Mouse (Mus musculus) CD8-positive naive resting alpha-beta T cell, adult 57 days (primary cell): Measurements from ENCODE around the gene Stpg1. TPM values are rescaled to one million over a fixed set of nuclear protein-coding genes. Genes with fewer than 3 reads are reported as not detected.

Source experiments
- total RNA-seq: library from RNA; stranded (reverse); gene quantifications from one replicate; pipeline ENCODE4 v1.2.4, GENCODE M21; 2023

Stpg1 gene
- total RNA-seq = not detected

DNA sequence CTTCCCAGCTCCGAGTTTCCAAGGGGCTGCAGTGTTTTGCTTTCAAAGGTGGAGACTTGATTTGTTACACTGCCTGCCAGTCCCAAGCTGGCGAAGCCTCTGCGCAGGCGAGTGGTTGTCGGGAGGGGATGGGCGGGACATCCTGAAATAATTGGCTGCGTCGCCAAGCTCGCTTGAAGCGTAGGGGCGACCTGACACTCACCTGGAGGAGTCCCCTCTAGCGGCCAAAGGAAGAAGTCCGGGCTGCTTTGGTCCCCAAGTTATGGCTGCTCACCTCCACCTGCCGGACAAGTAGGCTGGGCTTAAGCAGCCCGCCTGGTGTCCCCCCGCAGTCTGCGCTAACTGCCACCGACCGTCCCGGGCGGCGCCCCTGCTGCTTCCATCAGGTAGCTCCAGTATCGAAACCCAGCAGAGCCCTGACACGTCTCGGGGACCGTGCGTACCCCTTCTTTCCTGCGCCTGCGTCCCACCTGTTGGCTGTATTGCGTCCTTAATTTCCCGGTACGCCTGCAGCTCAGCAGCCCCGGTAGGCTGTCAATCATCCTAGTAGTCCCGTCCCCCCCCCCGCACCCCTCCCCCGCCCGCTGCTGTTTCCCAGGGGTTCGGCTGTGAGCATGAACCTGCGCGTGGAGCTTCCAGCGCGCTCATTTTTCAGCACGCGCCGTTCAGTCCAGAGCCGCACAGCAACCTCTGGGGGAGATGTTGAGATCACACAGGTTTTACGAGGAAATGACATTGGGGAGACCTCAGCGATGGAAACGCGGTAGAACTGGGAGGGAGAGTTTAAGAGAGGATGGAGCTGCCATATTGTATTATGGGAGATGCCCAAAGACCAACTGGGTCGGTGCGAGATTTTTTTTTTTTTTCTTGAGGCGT is at the start of gene Stpg1, which contains the start of gene Nipal3:
Gene Stpg1, plus strand, starts transcription at position 270 of the 876 bp plus-strand sequence.
Gene Nipal3, minus strand, starts transcription at position 518 of the 876 bp plus-strand sequence.

GRCm38 (mm10) chr4:135573251-135573808 is 78.7 kb downstream of the Stpg1 start, which contains the start of gene Grhl3:
Gene Grhl3 (minus strand): TSS chr4:135573630.

Other genes with a start within 250 kb of the Stpg1 start
- 11.4 TPM for gene Clic4, start 222.0 kb upstream of the Stpg1 start, total RNA-seq
- 280 TPM for gene Srrm1, start 141.5 kb upstream of the Stpg1 start, total RNA-seq
- gene Ncmap, start 96.6 kb upstream of the Stpg1 start, total RNA-seq = 0.55 TPM
- gene Rcan3, start 60.9 kb upstream of the Stpg1 start, total RNA-seq = 15.7 TPM
- 76.2 TPM for gene Nipal3, start 248 bp downstream of the Stpg1 start, total RNA-seq
- gene Grhl3, start 78.8 kb downstream of the Stpg1 start, total RNA-seq = not detected
- gene Ifnlr1, start 191.5 kb downstream of the Stpg1 start, total RNA-seq = not detected
- gene Il22ra1, start 233.4 kb downstream of the Stpg1 start, total RNA-seq = not detected